ENCODE assay signal across 12 mouse cellular contexts in the genomic region with DNA sequence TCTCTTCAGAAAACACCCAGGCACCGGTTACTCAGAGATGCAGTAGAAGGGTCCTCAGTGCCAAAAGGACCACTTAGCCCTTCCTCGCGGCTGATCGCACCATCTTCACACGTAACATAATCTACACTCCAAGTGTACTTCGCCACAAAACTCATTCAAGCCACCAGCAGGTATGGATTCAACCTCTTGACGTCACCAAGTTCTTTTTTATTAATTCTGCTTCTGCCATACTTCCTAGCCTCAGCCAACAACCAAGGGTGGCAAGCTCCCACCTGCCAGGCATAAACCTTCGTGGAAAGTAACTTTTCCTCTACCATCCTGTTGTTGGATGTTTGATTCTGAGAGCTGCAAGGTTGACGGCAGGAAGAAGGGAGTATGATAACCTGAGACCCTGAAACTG. TPM values are rescaled to one million over a fixed set of nuclear protein-coding genes. Genes with fewer than 3 reads are reported as not detected.
"Had no signal": no experiment of that assay in that cellular context is flagged by ENCODE, and none has a peak within 500 bp of the region (broad histone marks: within the 10 kb centered on the region; RNA-seq: fewer than 3 reads in every experiment).

No protein-coding gene starts in this region.

- DNase-seq: liver, embryonic 13.5 days; liver, postnatal 0 days; lung, adult 2 months; lung, postnatal 14 days; lung, postnatal 36 days; right cerebral cortex, postnatal 14 days; thymus, adult 2 months; thymus, postnatal 25 days had no signal

RNA-seq across cellular contexts. Expression of a gene that starts 28.1 kb away (rescaled TPM):
- total RNA-seq: megakaryocyte progenitor cell, adult 5-6 weeks; midbrain, postnatal 0 days; monocyte, adult 5-6 weeks; neutrophil, adult 5-6 weeks had no signal
